Mouse (Mus musculus) heart, embryonic 14.5 days (tissue): ENCODE data around the gene Alpk3. TPM values are rescaled to one million over a fixed set of nuclear protein-coding genes. Genes with fewer than 3 reads are reported as not detected.

Experiments used
- ATAC-seq: fragments of 200-750 bp; cut with Nextera tagmentation; 2 replicates; pipeline ENCODE4 v1.8.0; 2017; ENCODE audit warnings: low read depth, moderate TSS enrichment; ENCODE audit not compliant: insufficient number of reproducible peaks, insufficient read depth, low FRiP score
- H3K27ac ChIP-seq, 2 experiments: fragments of 200-500 bp in 1 of 2; fragments of 300-500 bp in 1 of 2; sonication (generic) in 1 of 2; replicated peaks in 1 of 2; 2 replicates each; pipeline ENCODE4 v1.5.1; 2012 to 2014; ENCODE audit warnings: low read depth in 2 of 2, low read length in 2 of 2, control low read depth in 1 of 2, mild to moderate bottlenecking in 1 of 2, mixed read lengths in 1 of 2; ENCODE audit not compliant: control insufficient read depth in 1 of 2, insufficient read depth in 1 of 2
- H3K27me3 ChIP-seq: fragments of 300-500 bp; sonication (generic); 2 replicates; pipeline ENCODE4 v1.6.1; 2014; ENCODE audit warnings: mild to moderate bottlenecking, low read length, control low read depth; ENCODE audit not compliant: control insufficient read depth, insufficient read depth
- H3K36me3 ChIP-seq: fragments of 300-500 bp; sonication (generic); 2 replicates; pipeline ENCODE4 v1.6.1; 2014; ENCODE audit warnings: mild to moderate bottlenecking, control low read depth, low read length, mixed read lengths; ENCODE audit not compliant: control insufficient read depth, insufficient read depth
- H3K4me1 ChIP-seq, 2 experiments: fragments of 200-500 bp in 1 of 2; fragments of 300-500 bp in 1 of 2; sonication (generic) in 1 of 2; 2 replicates each; pipeline ENCODE4 v1.6.1; 2012 to 2014; ENCODE audit warnings: low read length in 2 of 2, control low read depth in 1 of 2, mixed read lengths in 1 of 2; ENCODE audit not compliant: control insufficient read depth in 2 of 2, insufficient read depth in 2 of 2
- H3K4me2 ChIP-seq: fragments of 300-500 bp; sonication (generic); 2 replicates; pipeline ENCODE4 v1.6.1; 2014; ENCODE audit warnings: mild to moderate bottlenecking, low read length
- H3K4me3 ChIP-seq, 2 experiments: fragments of 200-500 bp in 1 of 2; fragments of 300-500 bp in 1 of 2; sonication (generic) in 1 of 2; 2 replicates each; pipeline ENCODE4 v1.5.1; 2012 to 2014; ENCODE audit warnings: low read length in 2 of 2, mild to moderate bottlenecking in 2 of 2, control low read depth in 1 of 2, low read depth in 1 of 2, moderate library complexity in 1 of 2; ENCODE audit not compliant: control insufficient read depth in 1 of 2, insufficient read depth in 1 of 2
- H3K9ac ChIP-seq: fragments of 300-500 bp; sonication (generic); 2 replicates; pipeline ENCODE4 v1.6.1; 2014; ENCODE audit warnings: mild to moderate bottlenecking, low read length
- H3K9me3 ChIP-seq: fragments of 300-500 bp; sonication (generic); 2 replicates; pipeline ENCODE4 v1.6.1; 2016; ENCODE audit warnings: low read length, control low read depth; ENCODE audit not compliant: control insufficient read depth
- WGBS: fragments of 180-500 bp; shearing (Covaris S2); extraction: QIAGEN DNeasy Blood & Tissue Kit; methylation state at CpG from one replicate; pipeline ENCODE4 v1.1.7; 2014; 5-methylcytosine and 5-hydroxymethylcytosine counted together
- polyA plus RNA-seq: library from polyadenylated mRNA; unstranded; fragments of >200 nt; fragmentation: Nextera tagmentation; extraction: Ambion mirVana; gene quantifications from 2 replicates; pipeline ENCODE4 v1.2.1, GENCODE M21; 2014

Gene Alpk3
- polyA plus RNA-seq, 1 experiment from 2014 or later, result 25.3 TPM

GRCm38 (mm10) chr7:81131864-81132263, 74.5 kb downstream of the Alpk3 start:
- peaks cover 29 to 40% of the 10 kb centered on the region in 2 experiments for H3K4me1 ChIP-seq
- H3K36me3 ChIP-seq, result no peaks in the 10 kb centered on the region
- no peaks in the 10 kb centered on the region for H3K9me3 ChIP-seq
- no peak overlapping the region; a peak in 1 of 4 replicates for H3K27ac ChIP-seq
- H3K4me2 ChIP-seq, result no peak overlapping the region
- H3K4me3 ChIP-seq, result no peak overlapping the region
- H3K9ac ChIP-seq, result no peak overlapping the region
- WGBS, result 65% methylated on average over 7 of the region's 7 CpGs
- ATAC-seq, result no peak
- no peaks in the 10 kb centered on the region for H3K27me3 ChIP-seq

- no peaks in the 10 kb centered on the region for H3K36me3 ChIP-seq
- peak; percentile 80 for ATAC-seq
- H3K4me2 ChIP-seq, result no peak overlapping the region
- WGBS, result 18% methylated on average over 2 of the region's 2 CpGs
- H3K27me3 ChIP-seq, result no peaks in the 10 kb centered on the region
- H3K9me3 ChIP-seq, result no peaks in the 10 kb centered on the region
- H3K4me3 ChIP-seq, result no peak overlapping the region
- 0 out of 2 replicates have a peak overlapping the region, but pooled peaks have one; percentile 21 for H3K9ac ChIP-seq
- H3K4me1 ChIP-seq, result peaks cover 29 to 40% of the 10 kb centered on the region in 2 experiments
- H3K27ac ChIP-seq, result peak overlapping the region; percentile 61 to 81
Observed at GRCm38 (mm10) chr7:81132851-81133279, 75.5 kb downstream of the Alpk3 start.

- H3K27ac ChIP-seq, result peak overlapping the region; percentile 61 to 81
- 75% methylated on average over 6 of the region's 6 CpGs for WGBS
- H3K4me1 ChIP-seq, result peaks cover 29 to 40% of the 10 kb centered on the region in 2 experiments
- no peak overlapping the region for H3K4me2 ChIP-seq
- no peaks in the 10 kb centered on the region for H3K9me3 ChIP-seq
- H3K9ac ChIP-seq, result no peak overlapping the region
- H3K27me3 ChIP-seq, result no peaks in the 10 kb centered on the region
- no peak for ATAC-seq
- no peaks in the 10 kb centered on the region for H3K36me3 ChIP-seq
- no peak overlapping the region for H3K4me3 ChIP-seq
Observed at GRCm38 (mm10) chr7:81133416-81133815, 76.0 kb downstream of the Alpk3 start.

GRCm38 (mm10) chr7:81133941-81134340, 76.5 kb downstream of the Alpk3 start:
- H3K27me3 ChIP-seq, result no peaks in the 10 kb centered on the region
- no peak for ATAC-seq
- H3K4me3 ChIP-seq, result no peak overlapping the region
- no peaks in the 10 kb centered on the region for H3K36me3 ChIP-seq
- H3K4me2 ChIP-seq, result peak overlapping the region; percentile 48; the same call in 1 of the 2 replicates
- H3K9me3 ChIP-seq, result no peaks in the 10 kb centered on the region
- H3K27ac ChIP-seq, result peak overlapping the region in 1 of 2 experiments; percentile 81; a peak in 2 of 4 replicates
- WGBS, result 72% methylated on average over 2 of the region's 2 CpGs
- H3K4me1 ChIP-seq, result peaks cover 29 to 40% of the 10 kb centered on the region in 2 experiments
- H3K9ac ChIP-seq, result peak overlapping the region; percentile 42; the same call in 1 of the 2 replicates

GRCm38 (mm10) chr7:81134614-81135067, 77.2 kb downstream of the Alpk3 start:
- WGBS, result 10% methylated on average over 9 of the region's 9 CpGs
- Histone ChIP-seq H3K4me2 (peak overlapping the region; percentile 48), H3K4me1 (peaks cover 26 to 35% of the 10 kb centered on the region in 2 experiments), H3K9me3 (no peaks in the 10 kb centered on the region), H3K36me3 (no peaks in the 10 kb centered on the region), H3K4me3 (no peak overlapping the region), H3K27me3 (no peaks in the 10 kb centered on the region), H3K9ac (peak overlapping the region; percentile 42), H3K27ac (peak overlapping the region; percentile 59 to 81)
- peak; percentile 63 for ATAC-seq

- no peak overlapping the region for H3K9ac ChIP-seq
- no peak for ATAC-seq
- no peak overlapping the region for H3K4me2 ChIP-seq
- H3K27ac ChIP-seq, result no peak overlapping the region
- no peak overlapping the region for H3K4me3 ChIP-seq
- H3K9me3 ChIP-seq, result no peaks in the 10 kb centered on the region
- no peaks in the 10 kb centered on the region for H3K36me3 ChIP-seq
- H3K27me3 ChIP-seq, result no peaks in the 10 kb centered on the region
- peaks cover 26 to 29% of the 10 kb centered on the region in 2 experiments for H3K4me1 ChIP-seq
- 85% methylated on average over 5 of the region's 5 CpGs for whole genome bisulfite sequencing
Observed at GRCm38 (mm10) chr7:81137292-81137691, 79.9 kb downstream of the Alpk3 start.

GRCm38 (mm10) chr7:81139100-81139499, 81.7 kb downstream of the Alpk3 start:
- Histone ChIP-seq H3K36me3 (no peaks in the 10 kb centered on the region), H3K27ac (0 out of 4 replicates have a peak overlapping the region, but pooled peaks have one; percentile 8 to 57)

More at GRCm38 (mm10) chr7:81139100-81139499, 81.7 kb downstream of the Alpk3 start:
- Histone ChIP-seq H3K4me3 (no peak overlapping the region), H3K4me2 (no peak overlapping the region), H3K9me3 (no peaks in the 10 kb centered on the region), H3K4me1 (peaks cover 10 to 12% of the 10 kb centered on the region in 2 experiments), H3K9ac (no peak overlapping the region), H3K27me3 (no peaks in the 10 kb centered on the region)
- 64% methylated on average over 7 of the region's 7 CpGs for WGBS
- no peak for ATAC-seq
